Mouse (Mus musculus) embryonic fibroblast, embryonic 13.5 days (primary cell): ENCODE data around the gene Gm9817.

Source experiments
- CTCF ChIP-seq: IDR thresholded peaks from 2 replicates; pipeline ENCODE4 v1.5.1; 2011; ENCODE audit warnings: mild to moderate bottlenecking, control low read depth, low read length, moderate library complexity, borderline replicate concordance; ENCODE audit not compliant: insufficient read depth
- POLR2A ChIP-seq: IDR thresholded peaks from 2 replicates; pipeline ENCODE4 v1.6.1; 2011; ENCODE audit warnings: low read depth, mild to moderate bottlenecking, control low read depth, low read length, moderate library complexity

- TF ChIP-seq CTCF, result no peak
- no peak for TF ChIP-seq POLR2A
Observed at GRCm38 (mm10) chr13:45099582-45100229, 21.2 kb downstream of the Gm9817 start.
